Mouse (Mus musculus) urinary bladder, postnatal 14 days (tissue): ENCODE data around the gene Asxl1.

Experiments used
- DNase-seq: peaks from one replicate; pipeline ENCODE4 v3.0.0; 2021; ENCODE audit warnings: low spot score

The Asxl1 gene

DNA sequence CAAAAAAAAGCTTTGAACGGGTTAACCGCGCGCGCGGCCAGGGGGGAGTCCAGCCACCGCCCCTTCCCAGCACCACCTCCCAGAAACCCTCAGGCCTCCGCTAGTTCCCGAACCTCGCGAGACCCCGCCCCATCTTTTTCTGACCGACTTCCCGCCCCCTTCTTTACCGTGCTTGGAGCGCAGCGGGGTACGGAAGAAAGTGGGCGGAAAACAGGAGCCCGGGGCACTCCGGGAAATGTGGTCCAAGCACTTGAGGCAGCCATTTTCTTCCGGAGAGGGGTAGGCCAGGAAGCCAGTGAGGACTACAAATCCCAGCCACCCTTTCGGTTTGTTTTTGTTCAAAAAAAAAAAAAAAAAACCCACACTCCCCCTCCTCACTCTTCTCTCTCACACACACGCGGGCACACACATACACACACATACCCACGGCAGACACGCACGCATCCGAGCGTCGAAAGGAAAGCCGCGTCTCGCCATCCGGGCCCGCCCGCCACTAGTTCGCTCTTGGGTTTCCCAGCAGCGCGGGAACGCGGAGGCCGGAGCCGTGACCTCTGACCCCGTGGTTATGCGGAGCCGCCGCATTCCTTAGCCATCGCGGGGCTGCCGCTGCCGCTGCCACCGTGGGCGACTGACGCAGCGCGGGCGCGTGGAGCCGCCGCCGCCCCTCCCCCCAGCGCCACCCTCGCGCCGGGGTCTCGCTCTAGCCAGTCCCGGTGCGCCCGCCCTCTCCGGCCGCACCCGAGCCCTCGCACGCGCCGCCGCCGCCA is at the start of gene Asxl1:
TSS of gene Asxl1 (plus strand) at position 376 of the 767 bp plus-strand sequence.
- peak; percentile 97 for DNase-seq

DNA sequence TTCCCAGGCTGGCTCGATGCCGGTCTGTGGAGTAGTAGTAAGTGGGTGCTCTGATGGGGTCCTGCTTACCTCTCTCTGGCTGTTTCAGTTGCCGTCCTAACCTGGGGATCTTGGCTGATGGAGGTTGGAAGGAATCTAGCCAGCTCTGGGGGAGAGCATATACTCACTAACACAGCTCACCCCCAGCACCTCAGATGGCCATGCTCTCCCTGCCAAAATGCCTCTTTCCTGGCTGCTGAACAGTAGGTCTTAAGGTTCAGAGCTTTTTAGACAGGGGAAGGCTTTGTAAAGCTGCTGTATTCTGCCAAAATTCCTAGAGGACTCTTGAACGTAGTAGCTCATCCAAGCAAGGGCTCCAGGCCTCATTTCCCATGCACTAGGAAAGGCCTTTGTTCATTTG is 47.9 kb upstream of the Asxl1 start:
- DNase-seq = no peak

GRCm38 (mm10) chr2:153298460-153298859 is 47.2 kb upstream of the Asxl1 start:
- DNase-seq = no peak

GRCm38 (mm10) chr2:153298863-153299262 is 46.8 kb upstream of the Asxl1 start:
- DNase-seq = peak; percentile 7

GRCm38 (mm10) chr2:153301123-153301522 is 44.5 kb upstream of the Asxl1 start:
- no peak for DNase-seq

DNA sequence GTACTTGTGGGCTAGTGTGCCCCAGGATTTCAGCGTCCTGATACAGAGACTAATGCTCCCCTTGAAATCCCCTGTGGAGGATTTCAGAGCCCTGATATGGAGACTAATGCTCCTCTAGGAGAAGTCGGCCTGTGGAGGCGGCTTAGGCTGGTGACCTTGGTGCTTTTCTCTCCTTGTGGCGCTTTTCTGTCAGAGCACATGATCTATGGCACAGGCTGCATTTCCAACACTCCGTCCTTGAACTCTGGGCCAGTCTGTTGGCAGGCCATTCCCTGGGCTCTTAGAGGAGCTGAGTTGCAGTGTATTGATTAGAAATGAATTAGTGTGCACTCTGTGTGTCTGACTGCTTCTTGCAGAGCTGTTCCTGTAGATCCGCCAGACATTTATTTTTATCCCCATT is 40.4 kb upstream of the Asxl1 start:
- DNase-seq = no peak

GRCm38 (mm10) chr2:153308586-153308985 is 37.0 kb upstream of the Asxl1 start:
- peak; percentile 11 for DNase-seq

- DNase-seq = no peak
These were observed 36.5 kb upstream of the Asxl1 start for GRCm38 (mm10) chr2:153309106-153309505.

- DNase-seq = peak; percentile 12
These were observed 35.4 kb upstream of the Asxl1 start for GRCm38 (mm10) chr2:153310228-153310627.

- no peak for DNase-seq
These were observed 32.7 kb upstream of the Asxl1 start for GRCm38 (mm10) chr2:153312884-153313283.

GRCm38 (mm10) chr2:153318408-153318807 is 27.2 kb upstream of the Asxl1 start:
- DNase-seq = no peak

- DNase-seq = no peak
These were observed 26.5 kb upstream of the Asxl1 start for GRCm38 (mm10) chr2:153319036-153319643.

GRCm38 (mm10) chr2:153325706-153326376 is 19.8 kb upstream of the Asxl1 start:
- no peak for DNase-seq

DNA sequence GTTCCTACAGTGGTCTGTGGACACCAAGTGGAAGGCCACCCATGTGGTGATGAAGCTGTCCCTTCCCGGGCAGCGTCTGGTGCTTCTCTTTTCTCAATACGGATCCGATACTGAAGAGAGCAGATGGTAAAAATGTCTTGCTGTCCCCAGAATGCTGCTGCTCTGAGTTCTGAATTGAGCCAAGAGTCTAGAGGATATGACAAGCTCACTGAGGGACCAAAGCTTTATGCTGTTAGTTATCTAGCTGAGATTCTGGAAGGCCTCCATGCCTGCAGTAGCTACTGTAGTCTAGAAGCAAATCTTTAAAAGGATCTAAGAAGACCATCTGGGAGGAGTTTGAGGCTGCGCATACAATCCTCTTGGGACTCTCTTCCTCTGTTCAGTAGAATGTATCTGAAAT is 13.4 kb upstream of the Asxl1 start:
- DNase-seq = no peak

GRCm38 (mm10) chr2:153332981-153333380 is 12.6 kb upstream of the Asxl1 start:
- DNase-seq = no peak

- DNase-seq = no peak
These were observed 11.8 kb upstream of the Asxl1 start for GRCm38 (mm10) chr2:153333822-153334232.

DNA sequence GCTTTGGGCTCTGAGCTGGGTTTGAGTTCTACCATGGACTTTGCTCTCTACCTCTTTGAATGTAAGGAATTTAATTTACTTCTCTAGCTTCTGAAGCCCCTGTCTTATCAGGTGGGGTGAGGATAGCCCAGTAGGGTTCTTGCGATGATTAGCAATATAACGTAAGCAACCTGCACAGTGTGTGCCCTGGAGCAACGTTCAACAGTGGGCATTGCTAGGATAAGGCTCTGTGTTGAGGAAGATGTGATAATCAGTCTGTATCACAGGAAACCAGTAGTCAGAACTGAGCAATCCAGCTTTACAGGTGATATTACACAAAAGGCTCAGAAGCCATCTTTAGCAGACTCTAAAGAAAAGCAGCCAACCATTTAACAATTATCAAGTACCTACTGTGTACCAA is 11.3 kb upstream of the Asxl1 start:
- DNase-seq = no peak

GRCm38 (mm10) chr2:153336117-153336516 is 9.5 kb upstream of the Asxl1 start:
- no peak for DNase-seq

GRCm38 (mm10) chr2:153338361-153339350 is 7.0 kb upstream of the Asxl1 start:
- no peak for DNase-seq

DNA sequence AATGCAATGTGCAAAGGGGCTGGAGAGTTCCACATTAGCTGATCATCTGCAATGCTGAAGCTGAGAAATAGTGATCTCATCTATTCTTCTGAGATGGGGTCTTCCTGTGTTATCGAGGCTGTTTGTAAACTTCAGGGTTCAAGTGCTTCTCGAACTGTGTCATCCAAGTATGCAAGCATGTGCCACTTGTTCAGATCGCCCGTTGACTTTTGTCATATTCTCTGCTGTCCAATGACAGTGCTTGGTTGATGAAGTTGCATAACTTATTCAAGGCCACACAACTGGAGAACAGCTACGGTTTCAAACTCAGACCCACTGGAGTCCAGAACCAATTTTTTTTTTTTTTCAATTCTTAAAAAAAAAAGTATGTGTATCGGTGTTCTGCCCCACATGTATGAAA is 3.5 kb upstream of the Asxl1 start:
- no peak for DNase-seq

DNA sequence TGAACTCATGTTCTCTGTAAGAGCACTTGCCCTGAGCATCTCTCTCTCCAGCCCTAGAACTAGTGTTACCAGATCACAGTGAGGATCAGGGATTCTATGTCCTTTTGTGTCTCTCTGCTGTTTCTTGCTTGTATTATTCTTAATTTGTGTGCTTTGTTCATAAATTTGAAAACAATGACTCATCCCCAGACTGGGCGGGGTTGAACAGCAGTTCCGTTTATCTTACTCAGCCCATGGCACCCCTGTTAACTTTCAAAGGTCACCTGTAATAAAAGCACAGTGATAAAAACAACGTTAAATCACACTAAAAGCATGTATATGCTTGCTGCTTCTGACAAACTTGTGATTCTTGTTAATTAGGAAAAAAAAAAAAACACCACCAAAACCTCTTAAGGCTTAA is 3.0 kb upstream of the Asxl1 start:
- peak; percentile 21 for DNase-seq

DNA sequence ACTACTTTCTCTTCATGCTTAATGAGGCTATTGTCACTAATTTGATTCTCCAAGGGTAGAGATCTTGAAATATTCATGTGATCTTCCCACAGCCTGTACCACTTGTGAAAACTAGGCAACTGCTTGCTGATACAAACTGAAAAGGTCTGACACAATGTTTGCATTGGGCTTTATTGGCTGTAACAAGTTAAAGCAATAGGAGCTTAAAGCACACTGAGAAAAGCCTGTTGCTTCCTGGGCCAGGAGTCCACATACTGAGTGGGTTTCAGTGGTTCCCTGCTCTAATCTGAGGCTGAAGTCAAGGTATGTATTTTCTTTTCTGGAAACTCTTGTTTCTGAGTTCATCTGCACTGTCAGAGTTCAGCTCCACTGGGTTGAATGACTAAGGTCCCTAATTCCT is 2.4 kb upstream of the Asxl1 start:
- DNase-seq = no peak
